ENCODE assay signal across 9 mouse cellular contexts in genomic region chr7:141294479-141294878, GRCm38 (mm10). TPM values are rescaled to one million over a fixed set of nuclear protein-coding genes. Genes with fewer than 3 reads are reported as not detected.
A peak's percentile ranks its signal among the peaks of the same experiment; 100 is the strongest.
DNase-seq lines count a peak whose midpoint lies in the region; ATAC-seq lines count a peak whose summit lies in the region.
"Had no signal": no experiment of that assay in that cellular context is flagged by ENCODE, and none has a peak within 500 bp of the region (broad histone marks: within the 10 kb centered on the region; RNA-seq: fewer than 3 reads in every experiment).

No protein-coding gene starts in this region.

- no peaks in the 10 kb centered on the region for H3K9me3 ChIP-seq in heart, embryonic 14.5 days (ENCODE audit: control insufficient read depth, low read length)
- no peaks in the 10 kb centered on the region for H3K9me3 ChIP-seq in hindbrain, embryonic 15.5 days
- no peaks in the 10 kb centered on the region for H3K9me3 ChIP-seq in midbrain, embryonic 12.5 days

- intact Hi-C loops in left cerebral cortex, postnatal 36 days (cut with DNase I): no loop called here

- H3K27me3 ChIP-seq in heart, embryonic 14.5 days (ENCODE audit: control insufficient read depth, insufficient read depth, low read length): peaks cover 62% of the 10 kb centered on the region
- peaks cover 57% of the 10 kb centered on the region for H3K27me3 ChIP-seq in hindbrain, embryonic 15.5 days
- H3K27me3 ChIP-seq in midbrain, embryonic 12.5 days: peaks cover 68% of the 10 kb centered on the region

- ATAC-seq in heart, embryonic 14.5 days (ENCODE audit: insufficient number of reproducible peaks, insufficient read depth, low FRiP score, low read depth): no peak
- no peak for ATAC-seq in hindbrain, embryonic 15.5 days (ENCODE audit: low FRiP score, low read depth)
- ATAC-seq in midbrain, embryonic 12.5 days (ENCODE audit: low FRiP score, low read depth): no peak

- no peak for DNase-seq in heart, adult 18-20 months
- DNase-seq in embryo, embryonic 10.5 days (ENCODE audit: low spot score): peak; percentile 28
- no peak for DNase-seq in left cerebral cortex, postnatal 36 days (ENCODE audit: low spot score in 2 of 2)
- DNase-seq in thymus, postnatal 0 days (ENCODE audit: low spot score): no peak
- no peak for DNase-seq in cerebellum, postnatal 10 days

- peak overlapping the region; percentile 74 for H3K4me2 ChIP-seq in heart, embryonic 14.5 days (ENCODE audit: low read length)
- peak overlapping the region; percentile 62 for H3K4me2 ChIP-seq in hindbrain, embryonic 15.5 days
- H3K4me2 ChIP-seq in midbrain, embryonic 12.5 days (replicated peaks): peak overlapping the region; percentile 48

- peaks cover 16% of the 10 kb centered on the region for H3K36me3 ChIP-seq in heart, embryonic 14.5 days (ENCODE audit: control insufficient read depth, insufficient read depth, low read length)
- H3K36me3 ChIP-seq in hindbrain, embryonic 15.5 days: peaks cover 12% of the 10 kb centered on the region
- peaks cover 17% of the 10 kb centered on the region for H3K36me3 ChIP-seq in midbrain, embryonic 12.5 days

- WGBS in heart, embryonic 14.5 days: 5% methylated on average over 22 of the region's 22 CpGs
- 9% methylated on average over 22 of the region's 22 CpGs for WGBS in hindbrain, embryonic 15.5 days
- WGBS in midbrain, embryonic 12.5 days: 8% methylated on average over 19 of the region's 22 CpGs

- no peak overlapping the region for H3K27ac ChIP-seq in heart, embryonic 14.5 days (replicated peaks in 1 of 2; ENCODE audit: control insufficient read depth in 1 of 2, insufficient read depth in 1 of 2, low read depth in 2 of 2, low read length in 2 of 2)
- no peak overlapping the region for H3K27ac ChIP-seq in hindbrain, embryonic 15.5 days (replicated peaks)
- H3K27ac ChIP-seq in midbrain, embryonic 12.5 days (replicated peaks): no peak overlapping the region

- H3K4me3 ChIP-seq in heart, embryonic 14.5 days (ENCODE audit: control insufficient read depth in 1 of 2, insufficient read depth in 1 of 2, low read depth in 1 of 2, low read length in 2 of 2): peak overlapping the region; percentile 24 to 44
- peak overlapping the region; percentile 31 for H3K4me3 ChIP-seq in hindbrain, embryonic 15.5 days
- peak overlapping the region; percentile 34 for H3K4me3 ChIP-seq in midbrain, embryonic 12.5 days

- H3K9ac ChIP-seq in heart, embryonic 14.5 days (ENCODE audit: low read length): peak overlapping the region; percentile 49; the same call in 1 of the 2 replicates
- no peak overlapping the region for H3K9ac ChIP-seq in hindbrain, embryonic 15.5 days
- H3K9ac ChIP-seq in midbrain, embryonic 12.5 days (replicated peaks): 0 out of 2 replicates have a peak overlapping the region, but pooled peaks have one; percentile 44

- peaks cover 4 to 22% of the 10 kb centered on the region in 2 experiments; a peak in 3 of 4 replicates for H3K4me1 ChIP-seq in heart, embryonic 14.5 days (ENCODE audit: control insufficient read depth in 2 of 2, insufficient read depth in 2 of 2, low read length in 2 of 2)
- peaks cover 34% of the 10 kb centered on the region for H3K4me1 ChIP-seq in hindbrain, embryonic 15.5 days (replicated peaks)
- peaks cover 30% of the 10 kb centered on the region for H3K4me1 ChIP-seq in midbrain, embryonic 12.5 days

RNA-seq across cellular contexts. Expression of gene Drd4, which starts 2.7 kb away (rescaled TPM):
- not detected in 2 replicates for polyA plus RNA-seq in heart, embryonic 14.5 days (2014; fragmentation: Nextera tagmentation; extraction: Ambion mirVana)
- total RNA-seq in heart, adult 18-20 months (2021): not detected
- 0.64 and 0.90 TPM in 2 replicates for polyA plus RNA-seq in hindbrain, embryonic 15.5 days (2015; fragmentation: Nextera tagmentation; extraction: Ambion mirVana)
- 0.39 and 0.68 TPM in 2 replicates for polyA plus RNA-seq in midbrain, embryonic 12.5 days (2016; fragmentation: Nextera tagmentation; extraction: Ambion mirVana)
- under 1 TPM; 0.17 to 0.39 TPM for total RNA-seq in left cerebral cortex, postnatal 36 days (2021)
- 0.33 and 0.40 TPM in 2 replicates for polyA plus RNA-seq in thymus, postnatal 0 days (2015; fragmentation: Nextera tagmentation; extraction: Ambion mirVana)
- total RNA-seq: gastrocnemius, adult 18-20 months had no signal

RNA-seq across cellular contexts. Expression of gene Sct, which starts 15.5 kb away (rescaled TPM):
- 1.6 and 2.3 TPM in 2 replicates for polyA plus RNA-seq in heart, embryonic 14.5 days (2014; fragmentation: Nextera tagmentation; extraction: Ambion mirVana)
- total RNA-seq in heart, adult 18-20 months (2021): not detected
- polyA plus RNA-seq in hindbrain, embryonic 15.5 days (2015; fragmentation: Nextera tagmentation; extraction: Ambion mirVana): 2.8 and 4.1 TPM in 2 replicates
- polyA plus RNA-seq in midbrain, embryonic 12.5 days (2016; fragmentation: Nextera tagmentation; extraction: Ambion mirVana): 0.64 and 1.3 TPM in 2 replicates
- not detected for total RNA-seq in left cerebral cortex, postnatal 36 days (2021)
- 3.9 and 5.0 TPM in 2 replicates for polyA plus RNA-seq in thymus, postnatal 0 days (2015; fragmentation: Nextera tagmentation; extraction: Ambion mirVana)
- total RNA-seq: gastrocnemius, adult 18-20 months had no signal

RNA-seq across cellular contexts. Expression of gene Cdhr5, which starts 17.9 kb away (rescaled TPM):
- polyA plus RNA-seq in heart, embryonic 14.5 days (2014; fragmentation: Nextera tagmentation; extraction: Ambion mirVana): not detected in 2 replicates
- total RNA-seq in heart, adult 18-20 months (2021): not detected
- polyA plus RNA-seq in hindbrain, embryonic 15.5 days (2015; fragmentation: Nextera tagmentation; extraction: Ambion mirVana): not detected in 2 replicates
- not detected in 2 replicates for polyA plus RNA-seq in midbrain, embryonic 12.5 days (2016; fragmentation: Nextera tagmentation; extraction: Ambion mirVana)
- total RNA-seq in left cerebral cortex, postnatal 36 days (2021): not detected
- polyA plus RNA-seq in thymus, postnatal 0 days (2015; fragmentation: Nextera tagmentation; extraction: Ambion mirVana): 0.42 and 0.73 TPM in 2 replicates
- total RNA-seq: gastrocnemius, adult 18-20 months had no signal

RNA-seq across cellular contexts. Expression of gene Irf7, which starts 28.2 kb away (rescaled TPM):
- polyA plus RNA-seq in heart, embryonic 14.5 days (2014; fragmentation: Nextera tagmentation; extraction: Ambion mirVana): 2.8 and 4.7 TPM in 2 replicates
- total RNA-seq in heart, adult 18-20 months (2021): 1 to 10 TPM; 2.3 to 3.1 TPM
- polyA plus RNA-seq in hindbrain, embryonic 15.5 days (2015; fragmentation: Nextera tagmentation; extraction: Ambion mirVana): 1.5 and 6.1 TPM in 2 replicates
- polyA plus RNA-seq in midbrain, embryonic 12.5 days (2016; fragmentation: Nextera tagmentation; extraction: Ambion mirVana): 0.81 and 0.84 TPM in 2 replicates
- 1 to 10 TPM; 1.7 to 2.0 TPM for total RNA-seq in left cerebral cortex, postnatal 36 days (2021)
- polyA plus RNA-seq in thymus, postnatal 0 days (2015; fragmentation: Nextera tagmentation; extraction: Ambion mirVana): 46.6 and 46.7 TPM in 2 replicates

RNA-seq across cellular contexts. Expression of gene Deaf1, which starts 33.0 kb away (rescaled TPM):
- 36.9 and 42.1 TPM in 2 replicates for polyA plus RNA-seq in heart, embryonic 14.5 days (2014; fragmentation: Nextera tagmentation; extraction: Ambion mirVana)
- 10 to 100 TPM; 11.7 to 12.6 TPM for total RNA-seq in heart, adult 18-20 months (2021)
- 169 and 205 TPM in 2 replicates for polyA plus RNA-seq in hindbrain, embryonic 15.5 days (2015; fragmentation: Nextera tagmentation; extraction: Ambion mirVana)
- 85.9 and 88.3 TPM in 2 replicates for polyA plus RNA-seq in midbrain, embryonic 12.5 days (2016; fragmentation: Nextera tagmentation; extraction: Ambion mirVana)
- total RNA-seq in left cerebral cortex, postnatal 36 days (2021): 10 to 100 TPM; 67.3 to 72.5 TPM
- 25.6 and 27.6 TPM in 2 replicates for polyA plus RNA-seq in thymus, postnatal 0 days (2015; fragmentation: Nextera tagmentation; extraction: Ambion mirVana)
